Mouse (Mus musculus) spleen, adult 2 months (tissue): ENCODE data around the gene Sh3gl1.

Source experiments
- CTCF ChIP-seq: fragments of 200-500 bp; IDR thresholded peaks from 2 replicates; pipeline ENCODE4 v1.5.1; 2011; ENCODE audit warnings: mild to moderate bottlenecking, inconsistent platforms; ENCODE audit not compliant: insufficient read depth, insufficient read length, insufficient replicate concordance; ENCODE audit errors: extremely low read depth
- POLR2A ChIP-seq: fragments of 200-500 bp; IDR thresholded peaks from 2 replicates; pipeline ENCODE4 v1.6.1; 2011; ENCODE audit warnings: low read depth, low read length, inconsistent platforms

GRCm38 (mm10) chr17:56027801-56028441, 8.5 kb downstream of the Sh3gl1 start:
- no peak for TF ChIP-seq CTCF
- TF ChIP-seq POLR2A = no peak
